Mouse (Mus musculus): ENCODE data around the gene Nol4l.
"Not testable (repeated sequence)": the region's sequence is repeated elsewhere in the genome, so short reads cannot be mapped to it uniquely, and the experiment has no call there.

Nol4l gene

GRCm38 (mm10) chr2:153512416-153513323 is 17.1 kb downstream of the Nol4l start:
- DNase-seq (ENCODE audit: extremely low spot score), result no peak

DNA sequence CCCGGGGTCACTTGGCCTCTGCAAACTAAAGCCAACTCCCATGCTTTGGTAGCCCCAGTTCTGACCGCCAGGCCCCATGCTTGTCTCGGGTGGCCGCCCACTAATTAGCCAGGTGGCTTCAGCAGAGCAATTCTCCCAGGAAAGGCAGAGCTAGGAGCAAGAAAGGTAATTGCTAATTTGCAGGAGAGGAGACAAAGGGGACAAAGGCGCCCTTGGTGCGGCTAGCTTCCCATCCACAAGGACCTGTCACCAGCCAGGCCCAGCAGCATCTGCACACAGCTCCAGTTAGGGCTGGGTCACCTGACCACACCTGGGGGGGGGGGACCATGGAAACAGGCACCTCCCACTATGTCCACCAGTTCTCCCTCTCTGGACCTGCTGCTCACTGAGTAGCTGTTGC is 18.2 kb downstream of the Nol4l start:
- no peak for DNase-seq (ENCODE audit: extremely low spot score)

GRCm38 (mm10) chr2:153510136-153510535 is 19.6 kb downstream of the Nol4l start:
- DNase-seq (ENCODE audit: extremely low spot score), result no peak

- peak; percentile 49 for DNase-seq (ENCODE audit: extremely low spot score)
Measured at GRCm38 (mm10) chr2:153509211-153510029, 20.4 kb downstream of the Nol4l start.

DNA sequence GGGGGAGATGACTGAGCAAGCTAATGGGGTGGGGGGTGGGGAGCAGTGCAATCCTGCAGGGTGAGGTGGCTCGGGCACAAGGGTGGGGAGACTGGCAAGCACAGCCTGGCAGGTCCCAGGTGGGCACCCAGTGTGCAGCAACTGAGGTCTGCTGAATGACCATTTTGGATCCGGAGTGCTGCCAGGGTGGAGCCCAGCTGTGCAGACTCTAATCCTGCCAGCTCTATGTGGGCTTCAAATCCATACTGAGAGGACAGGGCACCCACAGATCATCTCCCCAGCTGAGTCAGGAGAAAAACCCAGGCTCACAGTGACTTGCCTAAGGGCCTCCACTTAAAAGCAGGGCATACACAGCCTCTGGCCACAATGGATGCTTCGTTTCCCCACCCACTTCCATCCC is 21.4 kb downstream of the Nol4l start:
- DNase-seq (ENCODE audit: extremely low spot score), result no peak

- no peak for DNase-seq (ENCODE audit: extremely low spot score)
Measured at GRCm38 (mm10) chr2:153507969-153508368, 21.8 kb downstream of the Nol4l start.

GRCm38 (mm10) chr2:153506385-153506784 is 23.4 kb downstream of the Nol4l start:
- no peak for DNase-seq (ENCODE audit: extremely low spot score)

DNA sequence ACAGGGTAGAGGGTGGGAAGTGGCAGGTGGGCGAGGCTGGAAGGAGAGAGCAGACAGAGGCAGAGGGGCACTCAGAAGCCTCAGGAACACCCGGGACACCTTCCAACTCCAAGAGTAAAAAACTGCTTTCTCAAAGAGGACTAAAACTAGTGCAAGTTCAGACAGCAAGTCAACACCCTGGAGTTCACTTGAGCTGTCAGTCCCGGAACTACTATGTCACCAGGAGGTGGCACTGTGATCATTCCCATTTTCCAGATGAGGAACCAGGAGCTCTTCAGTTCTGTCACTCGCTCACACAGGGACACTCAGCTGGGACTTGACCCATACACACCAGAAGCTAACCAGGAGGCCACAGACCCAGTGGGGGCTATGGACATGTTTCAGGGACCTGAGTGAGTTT is 30.6 kb downstream of the Nol4l start:
- DNase-seq (ENCODE audit: extremely low spot score), result no peak

DNA sequence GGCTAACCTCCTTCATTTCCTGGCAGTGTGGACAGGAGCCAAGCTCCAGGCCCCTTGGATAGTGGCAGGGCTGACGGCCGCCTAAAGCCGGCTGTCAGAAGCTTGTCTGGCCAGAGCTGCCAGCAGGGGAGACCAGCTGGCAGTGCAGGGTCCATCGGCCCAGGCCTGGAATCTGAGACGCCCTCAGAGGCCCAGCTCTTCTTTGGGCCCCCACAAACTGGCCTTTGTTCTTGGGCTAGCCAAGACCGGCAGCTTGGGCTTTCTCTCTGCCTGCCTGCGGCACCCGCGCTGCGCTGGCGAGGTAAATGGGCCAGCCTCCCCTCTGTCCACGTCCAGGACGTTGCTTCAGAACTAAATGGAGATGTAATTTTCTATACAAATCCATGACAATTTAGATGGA is 32.9 kb downstream of the Nol4l start:
- DNase-seq (ENCODE audit: extremely low spot score), result peak; percentile 58

- DNase-seq (ENCODE audit: extremely low spot score), result no peak
Measured at GRCm38 (mm10) chr2:153496301-153496700, 33.5 kb downstream of the Nol4l start.

GRCm38 (mm10) chr2:153495818-153496217 is 34.0 kb downstream of the Nol4l start:
- no peak for DNase-seq (ENCODE audit: extremely low spot score)

DNA sequence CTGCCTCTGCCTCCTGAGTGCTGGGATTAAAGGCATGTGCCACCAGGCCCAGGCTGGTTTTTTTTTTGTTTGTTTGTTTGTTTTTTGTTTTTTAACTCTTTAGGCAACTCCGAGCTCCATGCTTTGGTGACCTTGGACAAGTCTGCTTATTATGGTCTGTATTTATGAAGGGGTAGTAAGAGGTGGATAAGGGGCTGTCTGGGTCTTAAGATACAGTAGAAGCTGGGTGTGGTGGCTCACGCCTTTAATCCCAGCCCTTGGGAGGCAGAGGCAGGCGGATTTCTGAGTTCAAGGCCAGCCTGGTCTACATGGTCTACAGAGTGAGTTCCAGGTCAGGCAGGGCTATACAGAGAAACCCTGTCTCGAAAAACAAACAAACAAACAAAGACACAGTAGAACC is 34.4 kb downstream of the Nol4l start:
- DNase-seq (ENCODE audit: extremely low spot score), result not testable (repeated sequence)

- DNase-seq (ENCODE audit: extremely low spot score), result peak; percentile 60
Measured at GRCm38 (mm10) chr2:153494293-153494811, 35.4 kb downstream of the Nol4l start.

DNA sequence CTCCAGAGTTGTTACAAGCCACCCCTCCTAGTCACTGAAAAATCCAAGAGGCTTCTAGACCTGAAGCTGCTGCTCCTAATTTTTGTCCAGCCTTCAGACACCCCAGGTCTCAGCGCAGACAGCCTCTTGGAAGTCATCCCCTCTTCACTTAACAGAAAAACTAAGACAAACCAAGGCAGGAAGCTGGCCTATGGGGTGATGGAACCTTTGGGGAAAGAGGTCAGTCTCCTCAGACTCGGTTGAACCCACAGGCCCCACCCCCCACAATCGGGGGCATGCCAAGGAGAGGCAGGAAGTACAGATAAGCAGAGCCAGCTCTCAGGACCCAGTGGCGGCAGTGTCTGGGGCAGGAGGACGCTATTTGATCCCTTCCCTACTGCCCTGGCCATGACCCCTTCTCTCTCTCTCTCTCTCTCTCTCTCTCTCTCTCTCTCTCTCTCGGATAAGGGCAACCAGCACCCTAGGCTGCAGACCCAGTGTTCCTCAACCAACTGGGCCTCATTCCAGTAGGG is 35.9 kb downstream of the Nol4l start:
- peak; percentile 63 for DNase-seq (ENCODE audit: extremely low spot score)

- DNase-seq (ENCODE audit: extremely low spot score), result no peak
Measured at GRCm38 (mm10) chr2:153493393-153493731, 36.4 kb downstream of the Nol4l start.

DNA sequence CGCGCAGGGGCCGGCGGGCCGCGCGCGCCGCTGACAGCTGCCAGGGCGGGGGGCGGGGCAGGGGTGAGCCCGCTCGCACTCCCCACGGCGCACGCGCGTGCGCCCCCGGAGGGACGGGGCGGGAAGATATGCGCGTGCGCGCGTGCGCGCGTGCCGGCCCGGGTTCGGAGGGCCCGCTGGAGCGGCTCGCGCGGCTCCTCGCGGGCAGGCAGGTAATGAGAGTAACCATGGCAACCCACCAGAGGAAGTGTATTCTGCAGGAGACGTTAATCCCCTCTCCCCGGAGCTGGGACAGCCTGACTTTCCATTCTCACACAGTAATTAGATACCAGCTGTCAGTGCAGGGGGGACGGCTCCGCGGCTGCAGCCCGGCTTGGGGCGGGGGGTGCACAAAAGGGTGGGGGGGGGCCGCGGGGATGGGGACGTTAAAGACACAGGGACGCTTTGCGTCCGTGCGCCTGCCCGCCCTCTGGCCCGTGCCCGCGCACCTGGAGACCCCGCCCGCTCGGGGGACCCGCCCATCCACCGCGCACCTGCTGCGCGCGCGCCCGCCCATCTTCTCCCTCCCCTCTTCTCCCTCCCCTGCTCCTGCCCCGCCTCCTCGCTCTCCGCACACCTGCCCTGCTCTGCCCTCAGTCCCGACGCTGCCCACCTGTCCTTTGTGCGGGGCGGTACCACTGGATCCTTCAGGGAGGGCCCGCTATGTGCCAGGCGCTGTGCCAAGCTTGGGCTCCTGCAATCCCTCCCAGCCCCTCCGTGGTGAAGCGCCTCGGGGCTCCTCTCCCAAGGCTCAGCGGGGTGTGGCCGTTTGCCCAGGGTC is 37.0 kb downstream of the Nol4l start, which contains the start of gene 4930404H24Rik:
4930404H24Rik (plus strand) TSS at position 218 of the 820 bp plus-strand sequence.
- peak; percentile 73 for DNase-seq (ENCODE audit: extremely low spot score)

DNA sequence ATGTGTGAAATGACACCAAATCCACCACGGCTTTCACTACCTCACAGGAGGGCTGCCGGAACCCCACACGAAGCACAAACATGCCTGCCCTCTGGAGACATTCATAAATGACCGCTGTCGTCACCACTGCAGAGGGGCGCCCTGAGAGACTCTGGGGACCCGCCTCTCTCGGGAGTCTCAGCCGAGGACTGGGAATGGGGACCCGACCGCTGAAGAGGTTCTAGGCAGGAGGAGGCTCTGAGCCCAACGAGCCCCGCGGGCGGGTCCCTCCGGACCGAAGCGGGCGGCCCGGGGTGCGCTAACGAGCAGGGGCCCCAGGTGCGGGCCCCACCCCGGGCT is 37.6 kb downstream of the Nol4l start:
- no peak for DNase-seq (ENCODE audit: extremely low spot score)

DNA sequence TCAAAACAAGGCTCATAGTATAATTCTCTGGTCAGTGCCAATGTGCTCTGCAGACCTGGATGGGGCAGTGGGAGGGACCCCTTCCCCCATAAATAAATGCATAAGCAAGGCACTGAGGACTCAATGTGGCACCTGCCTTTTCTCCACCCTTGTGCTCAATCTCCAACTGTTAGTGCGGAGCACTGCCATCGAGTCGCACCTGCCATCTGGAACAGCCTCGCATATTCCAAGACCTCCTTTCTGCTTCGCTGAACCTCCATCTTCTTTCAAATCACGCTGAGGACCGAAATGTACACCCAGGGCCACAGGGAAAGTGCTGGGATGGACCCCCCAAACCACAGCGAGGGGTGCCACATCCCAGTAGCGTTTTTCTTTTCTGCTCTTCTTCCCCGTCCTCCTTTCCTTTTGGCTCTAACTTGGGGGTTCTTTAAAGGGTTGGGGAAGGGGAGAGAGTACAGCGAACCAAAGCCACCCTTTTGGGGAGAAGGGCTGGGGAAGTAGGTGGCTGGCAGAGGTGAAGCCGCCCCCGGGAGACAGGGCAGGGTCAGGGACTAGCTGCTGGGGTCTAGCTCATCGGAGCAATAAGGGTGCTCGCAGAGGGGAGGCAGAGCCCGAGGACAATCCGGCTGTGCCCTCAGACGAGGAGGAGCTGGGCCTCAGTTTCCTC is 38.1 kb downstream of the Nol4l start:
- no peak for DNase-seq (ENCODE audit: extremely low spot score)

DNA sequence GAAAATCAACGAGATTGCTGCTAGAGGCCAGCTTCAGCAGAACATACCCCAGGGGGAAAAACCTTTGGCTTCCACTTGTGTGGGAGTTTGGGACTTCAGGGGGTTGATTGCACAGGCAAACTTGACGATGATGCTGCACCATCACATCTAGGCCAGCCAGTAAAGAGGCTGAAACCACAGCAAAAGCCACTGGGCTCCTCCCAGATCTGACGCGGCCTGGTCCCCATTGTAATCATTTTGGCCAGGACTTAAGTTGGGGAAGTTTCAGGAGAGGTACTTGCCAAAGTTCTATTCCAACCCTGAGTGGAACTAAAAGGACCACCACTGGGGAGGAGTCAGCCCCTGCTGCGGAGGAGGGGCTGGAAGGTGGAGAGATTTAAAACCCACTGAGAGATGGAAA is 38.8 kb downstream of the Nol4l start:
- DNase-seq (ENCODE audit: extremely low spot score), result no peak

DNA sequence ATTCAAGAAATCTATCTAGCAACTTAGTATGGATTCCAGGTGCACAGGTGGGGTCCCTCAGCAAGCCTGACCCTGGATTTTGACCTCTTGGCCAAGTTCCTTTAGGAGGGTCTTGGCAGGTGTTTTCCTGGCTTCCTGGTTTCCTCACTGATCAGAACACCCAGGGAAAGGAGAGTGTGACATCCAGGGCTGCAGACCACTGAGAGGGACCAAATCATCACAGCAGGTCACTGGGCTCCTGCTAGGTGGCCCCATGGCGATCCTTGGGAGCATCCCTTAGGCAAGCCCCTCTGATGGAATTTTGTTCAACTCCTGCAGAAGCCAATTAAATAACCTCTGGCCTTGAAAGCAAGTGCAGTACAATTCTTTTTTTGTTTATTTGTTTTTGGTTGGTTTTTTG is 39.7 kb downstream of the Nol4l start:
- no peak for DNase-seq (ENCODE audit: extremely low spot score)

DNA sequence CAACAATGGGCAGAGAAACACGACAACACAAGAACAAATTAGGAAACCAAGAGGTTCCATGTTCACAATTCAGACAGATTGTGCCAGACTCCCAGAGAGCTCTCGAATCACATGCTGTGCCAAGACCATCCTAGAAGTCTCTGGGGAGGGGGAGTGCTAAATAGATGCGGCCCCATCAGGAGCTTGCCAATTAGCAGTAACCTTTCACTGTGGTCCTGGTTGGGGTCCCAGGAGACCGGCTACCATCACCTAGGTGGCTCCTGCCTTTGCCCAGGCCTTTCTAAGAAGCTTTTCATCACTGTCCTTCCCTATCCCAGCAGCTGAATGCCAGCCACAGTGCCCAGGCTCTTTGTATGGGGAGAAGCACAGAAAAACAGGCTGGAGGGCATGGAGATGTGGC is 45.7 kb downstream of the Nol4l start:
- no peak for DNase-seq (ENCODE audit: extremely low spot score)

Data from embryo, embryonic 9.5 days (tissue).